Comparison of ENCODE assay signal across 29 mouse cellular contexts in the genomic region with DNA sequence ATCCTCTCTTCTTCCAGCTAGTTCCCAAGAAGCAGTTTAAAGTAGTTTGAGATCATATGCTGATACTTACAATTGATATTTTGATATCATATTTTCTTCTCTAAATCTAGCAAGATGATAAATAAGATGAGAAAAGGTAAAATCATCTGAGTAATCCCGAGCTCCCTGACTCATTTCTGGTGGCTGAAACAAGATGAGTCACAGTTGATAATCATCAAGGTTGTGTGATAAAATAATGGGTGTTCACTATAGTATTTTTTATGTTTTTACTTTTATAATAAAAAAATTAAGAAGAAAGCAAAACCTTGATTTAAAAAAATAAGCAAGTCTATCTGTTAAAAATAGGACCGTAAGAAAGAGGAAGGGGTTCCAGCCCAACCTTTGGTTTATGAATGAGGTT.
"Had no signal": no experiment of that assay in that cellular context is flagged by ENCODE, and none has a peak within 500 bp of the region (broad histone marks: within the 10 kb centered on the region; RNA-seq: fewer than 3 reads in every experiment).

No protein-coding gene starts in this region.

- H3K27ac ChIP-seq: limb, embryonic 10.5 days; limb, embryonic 12.5 days; limb, embryonic 13.5 days; limb, embryonic 15.5 days; liver, embryonic 12.5 days; liver, embryonic 13.5 days; liver, embryonic 14.5 days; liver, embryonic 15.5 days; lung, embryonic 15.5 days; macrophage; midbrain, embryonic 10.5 days; midbrain, embryonic 12.5 days; midbrain, embryonic 13.5 days; midbrain, embryonic 15.5 days had no signal

- ATAC-seq: liver, embryonic 12.5 days; liver, postnatal 0 days; midbrain, embryonic 13.5 days; midbrain, embryonic 15.5 days had no signal

- H3K9ac ChIP-seq: limb, embryonic 12.5 days; limb, embryonic 13.5 days; limb, embryonic 15.5 days; liver, embryonic 12.5 days; liver, embryonic 13.5 days; liver, embryonic 14.5 days; liver, embryonic 15.5 days; liver, postnatal 0 days; lung, embryonic 14.5 days; lung, embryonic 15.5 days; midbrain, embryonic 12.5 days; midbrain, embryonic 13.5 days; midbrain, embryonic 15.5 days had no signal

- DNase-seq: left cerebral cortex, postnatal 4 days; liver; liver, embryonic 13.5 days; liver, postnatal 0 days; lung, adult 18-20 months; lung, adult 2 months; lung, embryonic 14.5 days; lung, postnatal 10 days; lung, postnatal 14 days; lung, postnatal 36 days; lung, postnatal 4 days; midbrain, embryonic 14.5 days had no signal

- H3K4me3 ChIP-seq: limb, embryonic 10.5 days; limb, embryonic 12.5 days; limb, embryonic 13.5 days; limb, embryonic 15.5 days; liver, embryonic 12.5 days; liver, embryonic 13.5 days; liver, embryonic 15.5 days; lung, embryonic 15.5 days; megakaryocyte, embryonic 14.5 days; midbrain, embryonic 10.5 days; midbrain, embryonic 12.5 days; midbrain, embryonic 13.5 days; midbrain, embryonic 15.5 days; myocyte had no signal

- H3K27me3 ChIP-seq: limb, embryonic 12.5 days; limb, embryonic 13.5 days; limb, embryonic 15.5 days; liver, embryonic 12.5 days; liver, embryonic 13.5 days; liver, embryonic 15.5 days; lung, embryonic 15.5 days; megakaryocyte, embryonic 14.5 days; midbrain, embryonic 12.5 days; midbrain, embryonic 13.5 days; midbrain, embryonic 15.5 days had no signal

- H3K4me2 ChIP-seq: limb, embryonic 12.5 days; limb, embryonic 13.5 days; limb, embryonic 15.5 days; liver, embryonic 11.5 days; liver, embryonic 12.5 days; liver, embryonic 13.5 days; liver, embryonic 15.5 days; lung, embryonic 14.5 days; lung, embryonic 15.5 days; midbrain, embryonic 11.5 days; midbrain, embryonic 12.5 days; midbrain, embryonic 13.5 days; midbrain, embryonic 15.5 days had no signal

- H3K4me1 ChIP-seq: limb, embryonic 10.5 days; limb, embryonic 12.5 days; limb, embryonic 13.5 days; limb, embryonic 15.5 days; liver, embryonic 12.5 days; liver, embryonic 13.5 days; liver, embryonic 15.5 days; lung, embryonic 15.5 days; megakaryocyte, embryonic 14.5 days; midbrain, embryonic 10.5 days; midbrain, embryonic 12.5 days; midbrain, embryonic 13.5 days; midbrain, embryonic 15.5 days had no signal

- H3K9me3 ChIP-seq: limb, embryonic 10.5 days; limb, embryonic 12.5 days; limb, embryonic 13.5 days; limb, embryonic 15.5 days; liver, embryonic 12.5 days; liver, embryonic 13.5 days; liver, embryonic 15.5 days; lung, embryonic 15.5 days; megakaryocyte, embryonic 14.5 days; midbrain, embryonic 10.5 days; midbrain, embryonic 12.5 days; midbrain, embryonic 13.5 days; midbrain, embryonic 15.5 days had no signal
